Mouse (Mus musculus) midbrain, embryonic 10.5 days (tissue): ENCODE measurements around the gene Esam. TPM values are rescaled to one million over a fixed set of nuclear protein-coding genes. Genes with fewer than 3 reads are reported as not detected.

Source experiments
- DNase-seq: peaks from one replicate; pipeline ENCODE4 v3.0.0-alpha.2; 2017; ENCODE audit warnings: low spot score
- H3K27ac ChIP-seq: fragments of 300-500 bp; sonication (generic); replicated peaks from 2 replicates; pipeline ENCODE4 v1.5.1; 2016; ENCODE audit warnings: mild to moderate bottlenecking
- H3K27me3 ChIP-seq: fragments of 300-500 bp; sonication (generic); 2 replicates; pipeline ENCODE4 v1.6.1; 2016; ENCODE audit warnings: low read depth, mild to moderate bottlenecking; ENCODE audit not compliant: poor library complexity, severe bottlenecking
- H3K36me3 ChIP-seq: fragments of 300-500 bp; sonication (generic); 2 replicates; pipeline ENCODE4 v1.6.1; 2016; ENCODE audit warnings: mild to moderate bottlenecking, moderate library complexity
- H3K4me1 ChIP-seq: fragments of 300-500 bp; sonication (generic); 2 replicates; pipeline ENCODE4 v1.6.1; 2016
- H3K4me3 ChIP-seq: fragments of 300-500 bp; sonication (generic); 2 replicates; pipeline ENCODE4 v1.5.1; 2016; ENCODE audit warnings: mild to moderate bottlenecking, moderate library complexity
- H3K9me3 ChIP-seq: fragments of 300-500 bp; sonication (generic); replicated peaks from 2 replicates; pipeline ENCODE4 v1.6.1; 2016; ENCODE audit warnings: mild to moderate bottlenecking
- WGBS: fragments of 180-500 bp; shearing (Covaris S2); methylation state at CpG from one replicate; pipeline ENCODE4 v1.1.7; 2016; 5-methylcytosine and 5-hydroxymethylcytosine counted together
- polyA plus RNA-seq: library from polyadenylated mRNA; unstranded; fragments of >200 nt; fragmentation: Nextera tagmentation; extraction: Ambion mirVana; gene quantifications from 2 replicates; pipeline ENCODE4 v1.2.1, GENCODE M21; 2016

The Esam gene
- polyA plus RNA-seq, 1 experiment from 2014 or later, result 31.5 TPM

DNA sequence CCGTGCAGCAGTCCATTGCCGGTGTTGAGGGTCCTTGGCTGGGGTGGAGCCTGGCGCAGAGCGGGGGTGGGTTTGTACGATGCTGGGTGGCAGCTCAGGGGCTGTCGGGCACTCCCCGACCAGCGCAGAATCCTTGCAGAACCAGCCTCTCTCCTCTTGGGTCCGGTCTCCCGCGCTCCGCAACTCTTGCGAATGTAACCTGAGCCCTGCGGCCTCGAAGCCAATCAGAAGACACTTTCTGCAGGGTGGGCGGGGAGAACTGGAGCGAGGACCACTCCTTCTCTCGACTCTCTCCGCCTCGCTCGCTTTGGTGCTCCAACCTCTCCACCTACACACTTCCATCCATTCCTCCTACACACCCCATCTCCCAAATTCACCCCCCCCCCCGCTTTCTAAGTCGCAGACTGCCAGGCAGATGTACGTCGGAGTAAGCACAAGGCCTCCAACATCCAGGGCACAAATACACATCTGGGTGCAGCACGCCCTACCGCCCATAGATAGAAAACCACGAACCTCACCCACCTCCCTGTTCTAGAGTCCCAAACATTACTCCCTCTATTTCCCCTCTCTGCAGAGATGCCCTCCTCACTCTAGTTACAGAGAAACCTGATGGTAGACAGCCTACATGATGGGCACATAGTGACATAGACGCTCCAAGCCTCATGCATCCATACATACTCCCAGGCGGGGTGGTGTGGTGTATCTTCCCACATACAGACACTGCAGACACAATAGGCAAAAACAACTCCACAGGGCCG is 24.8 kb downstream of the Esam start, which contains the start of gene Nrgn:
Nrgn (minus strand) TSS at position 369 of the 758 bp plus-strand sequence.
- Histone ChIP-seq H3K27ac (no peak within 1 kb of the TSS), H3K36me3 (no peaks in the 10 kb centered on the region), H3K4me3 (peak within 1 kb of the TSS; percentile 58), H3K27me3 (peaks cover 93% of the 10 kb centered on the region), H3K4me1 (peaks cover 28% of the 10 kb centered on the region), H3K9me3 (no peaks in the 10 kb centered on the region)
- WGBS, result 4% methylated on average over 31 of the region's 31 CpGs
- peak; percentile 88 for DNase-seq

DNA sequence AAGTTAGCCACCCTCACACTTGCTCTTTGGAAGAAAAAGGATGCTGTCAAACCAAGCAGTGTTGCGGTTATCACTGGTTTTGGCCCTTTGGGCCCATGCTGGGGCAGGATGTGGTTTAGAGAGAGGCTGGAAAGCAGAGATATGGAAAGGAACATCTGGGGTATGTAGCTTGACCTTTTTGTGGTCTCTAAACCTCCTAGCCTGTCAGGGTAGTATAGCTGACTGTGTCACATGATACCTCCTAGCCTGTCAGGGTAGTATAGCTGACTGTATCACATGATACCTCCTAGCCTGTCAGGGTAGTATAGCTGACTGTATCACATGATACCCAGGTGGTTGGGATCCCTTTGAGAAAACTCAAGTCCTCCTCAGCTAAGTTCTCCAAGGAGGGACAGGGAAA is 26.4 kb downstream of the Esam start:
- H3K9me3 ChIP-seq, result no peaks in the 10 kb centered on the region
- peaks cover 78% of the 10 kb centered on the region for H3K27me3 ChIP-seq
- no peak overlapping the region for H3K4me3 ChIP-seq
- WGBS, result 84% methylated on average over 1 of the region's 1 CpGs
- no peak overlapping the region for H3K27ac ChIP-seq
- peaks cover 28% of the 10 kb centered on the region for H3K4me1 ChIP-seq
- H3K36me3 ChIP-seq, result no peaks in the 10 kb centered on the region
- DNase-seq, result no peak

DNA sequence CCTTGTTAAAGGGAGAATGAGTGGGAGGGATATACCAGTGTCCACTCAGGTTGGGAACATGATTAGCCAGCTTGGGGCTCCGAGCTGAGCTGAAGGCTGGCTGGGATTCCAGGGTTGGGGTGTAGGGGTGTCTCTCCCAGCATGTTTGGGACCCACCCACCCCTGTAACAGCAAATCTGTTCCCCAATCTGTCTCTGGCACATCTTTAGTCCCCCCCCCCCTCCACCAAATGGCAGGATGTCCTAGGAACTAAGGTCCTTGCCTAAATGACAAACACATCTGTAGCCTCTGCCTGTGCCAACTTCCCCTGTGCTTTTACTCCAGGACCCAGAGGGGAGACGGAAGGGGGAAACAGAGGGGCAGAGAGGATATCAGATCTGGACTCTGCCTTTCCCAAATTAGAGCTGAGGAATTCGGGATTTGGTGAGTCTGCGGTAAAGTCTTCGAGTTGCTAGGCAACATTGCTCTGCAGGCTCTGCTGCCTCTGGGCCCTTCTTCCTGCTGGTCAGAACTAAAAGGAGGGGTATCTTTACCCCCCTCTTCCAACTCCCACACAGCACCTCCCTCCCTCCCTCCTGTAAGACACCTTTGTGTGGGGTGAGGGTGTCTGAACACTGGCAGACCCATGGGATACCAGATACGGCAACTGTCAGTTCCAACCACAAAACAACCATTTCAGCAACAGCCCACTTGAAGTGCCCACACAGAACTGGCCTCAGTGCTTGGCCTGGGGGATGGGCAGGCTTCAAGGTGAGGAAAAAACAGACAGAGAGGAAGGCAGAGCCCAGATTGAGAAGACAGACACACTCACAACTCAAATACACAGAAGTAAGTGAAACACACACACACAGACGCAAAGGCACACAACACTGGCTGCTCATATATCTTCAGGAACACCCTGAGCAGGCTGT is 27.2 kb downstream of the Esam start, which contains the start of gene Siae:
Siae (plus strand) TSS at position 861 of the 911 bp plus-strand sequence.
- peaks cover 28% of the 10 kb centered on the region for H3K4me1 ChIP-seq
- 27% methylated on average over 7 of the region's 7 CpGs for WGBS
- no peaks in the 10 kb centered on the region for H3K36me3 ChIP-seq
- H3K27me3 ChIP-seq, result peaks cover 70% of the 10 kb centered on the region
- H3K27ac ChIP-seq, result no peak within 1 kb of the TSS
- H3K9me3 ChIP-seq, result no peaks in the 10 kb centered on the region
- no peak within 1 kb of the TSS for H3K4me3 ChIP-seq
- no peak for DNase-seq

DNA sequence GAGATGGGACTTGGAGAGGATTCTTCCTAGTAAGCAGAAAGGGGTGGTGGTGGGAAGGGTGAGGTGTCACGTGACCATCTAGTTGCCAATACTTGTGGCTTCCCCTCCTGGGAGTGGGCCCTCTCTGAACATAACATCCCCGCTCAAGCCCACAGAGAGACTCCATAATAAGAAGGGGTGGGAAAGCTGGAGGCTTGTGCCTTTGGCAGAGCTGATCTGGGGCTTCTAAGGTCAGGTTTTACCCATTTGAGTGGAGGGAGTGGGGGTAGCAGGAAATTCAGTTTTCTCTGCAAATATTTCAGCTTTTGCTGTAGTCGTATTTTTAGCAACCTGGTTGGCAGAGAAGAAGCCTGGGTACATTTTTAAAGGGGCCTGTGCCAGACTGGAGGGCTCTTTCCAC is 28.5 kb downstream of the Esam start:
- Histone ChIP-seq H3K27ac (no peak overlapping the region), H3K9me3 (no peaks in the 10 kb centered on the region), H3K27me3 (peaks cover 57% of the 10 kb centered on the region), H3K4me1 (peaks cover 28% of the 10 kb centered on the region), H3K4me3 (no peak overlapping the region), H3K36me3 (no peaks in the 10 kb centered on the region)
- DNase-seq, result no peak
- 85% methylated on average over 3 of the region's 3 CpGs for WGBS

DNA sequence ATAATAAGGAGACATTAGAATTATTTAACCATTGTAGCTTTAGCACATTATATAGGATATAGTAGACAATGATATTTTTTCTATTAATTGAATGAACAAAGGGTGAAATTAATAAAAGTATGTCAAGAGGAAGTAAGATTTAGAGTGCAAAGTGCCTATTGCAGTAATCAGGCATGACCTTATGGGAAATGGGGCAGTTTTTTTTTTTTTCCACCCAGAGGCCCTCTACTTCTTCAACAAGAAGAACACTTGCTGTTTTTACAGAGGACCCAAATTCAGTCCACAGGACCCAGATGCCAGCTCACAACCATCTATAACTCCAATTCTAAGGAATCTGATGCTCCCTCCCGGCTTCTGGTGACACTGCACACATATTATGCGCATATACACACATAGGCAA is 32.7 kb downstream of the Esam start:
- Histone ChIP-seq H3K27me3 (peaks cover 14% of the 10 kb centered on the region), H3K9me3 (no peaks in the 10 kb centered on the region), H3K4me3 (no peak overlapping the region), H3K36me3 (no peaks in the 10 kb centered on the region), H3K4me1 (peaks cover 2% of the 10 kb centered on the region), H3K27ac (no peak overlapping the region)
- WGBS, result 91% methylated on average over 2 of the region's 2 CpGs
- no peak for DNase-seq

DNA sequence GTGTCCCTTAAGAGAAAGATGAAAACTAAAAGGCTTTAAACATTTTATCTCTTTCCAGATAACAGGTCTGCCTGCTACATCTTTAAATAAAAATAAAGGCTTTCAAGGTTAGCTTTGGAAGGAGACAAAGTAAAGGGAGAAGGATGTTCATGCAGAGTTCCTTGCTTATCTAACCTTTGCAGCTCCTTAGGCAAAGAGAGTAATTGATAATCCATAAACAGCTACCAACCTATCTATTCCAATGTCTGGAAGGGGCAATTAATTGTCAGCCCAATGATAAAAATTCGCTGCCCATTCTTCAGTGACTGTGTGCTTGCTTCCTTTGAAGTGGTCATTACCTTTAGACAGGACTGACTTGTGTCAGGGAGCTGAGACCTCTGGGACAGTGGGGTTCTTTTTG is 35.9 kb downstream of the Esam start:
- 0 out of 2 replicates have a peak, but pooled peaks cover 8% of the 10 kb centered on the region for H3K27me3 ChIP-seq
- H3K9me3 ChIP-seq, result no peaks in the 10 kb centered on the region

DNA sequence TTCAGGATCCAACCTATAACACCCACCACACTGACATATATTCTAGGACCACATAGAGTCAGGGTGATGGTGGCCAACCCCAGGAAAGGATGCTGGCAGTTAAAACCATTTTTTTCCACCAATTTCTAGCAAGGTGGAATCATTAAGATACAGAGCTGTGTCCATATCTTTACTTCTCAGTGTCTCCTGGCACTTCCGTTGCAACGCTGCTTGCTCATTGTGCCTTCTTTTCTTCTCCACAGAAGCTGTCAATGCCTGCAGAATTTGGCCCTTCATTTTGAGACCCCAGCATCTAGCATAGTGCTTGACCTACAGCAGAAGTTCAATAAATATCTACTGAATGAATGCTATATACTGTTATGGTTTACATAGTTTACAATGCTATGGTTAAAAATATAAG is 39.1 kb downstream of the Esam start:
- Histone ChIP-seq H3K9me3 (no peaks in the 10 kb centered on the region), H3K27me3 (0 out of 2 replicates have a peak, but pooled peaks cover 8% of the 10 kb centered on the region), H3K36me3 (no peaks in the 10 kb centered on the region), H3K4me1 (peaks cover 11% of the 10 kb centered on the region), H3K4me3 (no peak overlapping the region), H3K27ac (no peak overlapping the region)
- 97% methylated on average over 2 of the region's 2 CpGs for WGBS
- no peak for DNase-seq

More for the DNA sequence above, 35.9 kb downstream of the Esam start:
- H3K4me1 ChIP-seq, result peaks cover 11% of the 10 kb centered on the region
- DNase-seq, result no peak
- no peak overlapping the region for H3K4me3 ChIP-seq
- no peaks in the 10 kb centered on the region for H3K36me3 ChIP-seq
- no peak overlapping the region for H3K27ac ChIP-seq
- WGBS, result 56% methylated on average over 1 of the region's 1 CpGs

DNA sequence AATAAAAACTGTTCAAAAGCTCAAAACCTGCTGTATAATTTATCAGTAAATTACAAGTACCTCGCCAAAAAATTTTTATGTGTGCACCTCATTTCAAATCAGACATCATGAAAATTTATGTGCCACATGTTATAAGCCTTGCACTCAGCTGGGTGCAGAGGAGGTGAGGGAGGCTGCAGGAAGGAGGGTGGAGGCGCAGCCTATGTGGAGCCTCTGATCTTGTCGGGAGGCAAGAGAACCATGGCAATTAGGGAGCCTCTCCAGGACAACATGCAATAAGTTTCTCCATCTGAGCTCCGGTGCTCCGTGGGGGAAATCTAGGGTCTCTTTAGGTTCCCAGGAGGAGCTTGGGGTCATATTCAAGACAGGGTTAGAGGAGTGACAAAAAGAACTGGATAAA is 39.6 kb downstream of the Esam start:
- Histone ChIP-seq H3K4me1 (peaks cover 12% of the 10 kb centered on the region), H3K9me3 (no peaks in the 10 kb centered on the region), H3K36me3 (no peaks in the 10 kb centered on the region), H3K4me3 (no peak overlapping the region), H3K27me3 (0 out of 2 replicates have a peak, but pooled peaks cover 8% of the 10 kb centered on the region), H3K27ac (no peak overlapping the region)
- DNase-seq, result no peak
- WGBS, result 66% methylated on average over 5 of the region's 5 CpGs

DNA sequence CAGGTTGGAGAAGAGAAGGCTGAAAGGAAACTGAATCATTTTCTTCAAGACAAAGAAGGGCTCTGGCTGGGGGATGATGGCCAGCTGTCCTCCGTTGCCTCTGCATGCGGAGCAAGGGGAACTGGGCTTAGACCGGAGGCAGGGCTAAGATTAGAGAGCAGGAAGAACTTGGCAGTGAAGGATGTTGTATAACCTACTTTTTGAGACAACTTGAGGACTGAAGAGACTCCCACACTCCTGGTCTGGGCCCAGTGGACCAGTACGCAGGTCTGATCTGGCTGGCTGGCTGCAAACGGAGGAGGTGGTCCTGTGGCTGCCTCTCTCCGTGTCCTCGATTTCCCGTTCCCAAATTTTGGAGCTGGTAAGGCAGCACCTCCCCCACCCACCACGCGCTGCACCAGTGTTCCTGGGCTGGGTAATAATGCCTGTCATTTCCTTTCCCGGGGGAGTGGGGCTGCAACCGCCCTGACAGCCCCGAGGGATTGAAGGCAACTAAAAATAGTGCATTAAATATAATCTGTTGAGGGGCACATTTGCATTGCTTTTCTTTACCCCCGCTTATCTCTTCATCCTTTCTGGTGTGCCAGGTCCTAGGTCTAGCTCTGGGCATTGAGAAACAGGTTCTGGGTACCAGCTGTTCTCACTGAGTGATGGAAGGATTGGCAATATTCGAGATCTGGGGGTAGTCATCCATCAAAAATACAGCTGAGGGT is 40.2 kb downstream of the Esam start:
- Histone ChIP-seq H3K27ac (no peak overlapping the region), H3K4me1 (peaks cover 14% of the 10 kb centered on the region), H3K36me3 (no peaks in the 10 kb centered on the region), H3K9me3 (no peaks in the 10 kb centered on the region), H3K27me3 (0 out of 2 replicates have a peak, but pooled peaks cover 8% of the 10 kb centered on the region), H3K4me3 (no peak overlapping the region)
- 59% methylated on average over 15 of the region's 15 CpGs for WGBS
- no peak for DNase-seq

DNA sequence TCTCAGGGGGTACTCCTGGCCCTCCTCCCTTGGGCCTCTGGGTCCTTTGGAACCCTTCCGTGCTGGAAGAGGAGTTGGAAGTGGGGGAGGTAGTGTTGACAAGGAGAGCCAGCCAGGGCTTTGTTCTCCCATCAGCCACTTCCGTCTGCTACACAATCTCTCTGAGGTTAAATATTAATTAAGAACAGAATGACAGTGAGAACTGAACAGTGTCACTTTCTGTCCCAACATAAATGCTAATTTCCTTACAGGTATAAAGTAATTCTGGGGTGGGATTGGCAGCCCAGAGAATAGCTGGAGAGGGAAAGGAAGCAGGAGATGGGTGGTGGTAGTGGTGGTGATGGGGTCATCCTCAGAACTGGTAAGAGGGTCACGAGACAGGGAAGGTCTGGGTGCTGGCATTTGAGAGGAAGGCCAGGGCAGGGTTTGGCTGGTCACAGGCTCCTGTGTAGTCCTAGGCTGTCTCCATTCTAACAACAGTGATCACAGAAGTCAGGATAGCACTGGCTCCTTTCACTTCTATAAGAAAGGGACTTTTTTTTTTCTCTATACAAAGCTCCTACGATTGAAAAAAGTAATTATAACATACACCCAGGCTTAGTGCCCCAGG is 40.8 kb downstream of the Esam start:
- Histone ChIP-seq H3K36me3 (no peaks in the 10 kb centered on the region), H3K9me3 (no peaks in the 10 kb centered on the region), H3K4me3 (no peak overlapping the region), H3K4me1 (peaks cover 14% of the 10 kb centered on the region), H3K27me3 (0 out of 2 replicates have a peak, but pooled peaks cover 8% of the 10 kb centered on the region), H3K27ac (no peak overlapping the region)
- DNase-seq, result no peak
- WGBS, result 60% methylated on average over 4 of the region's 4 CpGs

DNA sequence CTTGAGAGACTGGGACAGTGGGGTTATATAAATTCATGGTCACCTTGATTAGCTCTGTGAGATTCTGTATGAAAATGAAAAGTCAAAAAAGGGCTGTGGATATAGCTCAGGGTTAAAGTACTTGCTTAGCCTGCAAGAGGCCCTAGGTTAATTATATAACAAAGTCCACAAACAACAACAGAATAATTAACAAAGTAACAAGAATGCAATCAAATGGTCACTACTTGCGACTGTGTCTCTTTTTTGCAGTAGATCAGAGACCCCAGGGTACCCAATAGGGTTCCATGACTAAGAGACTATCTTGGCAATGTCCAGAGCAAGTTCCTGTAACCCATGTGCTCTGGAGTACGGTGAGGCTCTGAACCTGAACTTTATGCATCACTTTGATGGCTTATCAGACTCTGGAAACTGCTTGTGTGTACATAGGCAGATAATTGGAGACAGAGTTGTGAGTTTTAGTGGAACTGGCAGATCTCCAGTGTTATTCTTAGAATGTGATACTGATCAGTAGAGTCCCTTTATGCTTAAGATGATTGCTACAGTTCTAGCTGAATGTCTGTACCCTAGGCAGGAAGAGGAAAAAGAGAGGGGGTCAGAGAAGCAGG is 41.5 kb downstream of the Esam start:
- 81% methylated on average over 2 of the region's 2 CpGs for WGBS
- H3K9me3 ChIP-seq, result no peaks in the 10 kb centered on the region
- 0 out of 2 replicates have a peak, but pooled peaks cover 8% of the 10 kb centered on the region for H3K27me3 ChIP-seq
- no peak overlapping the region for H3K27ac ChIP-seq
- H3K4me3 ChIP-seq, result no peak overlapping the region
- H3K4me1 ChIP-seq, result peaks cover 14% of the 10 kb centered on the region
- DNase-seq, result no peak
- H3K36me3 ChIP-seq, result no peaks in the 10 kb centered on the region
